Mouse (Mus musculus) forebrain, embryonic 14.5 days (tissue): Measurements from ENCODE around the gene Maz. TPM values are rescaled to one million over a fixed set of nuclear protein-coding genes. Genes with fewer than 3 reads are reported as not detected.

Source experiments
- ATAC-seq: fragments of 200-750 bp; cut with Nextera tagmentation; 2 replicates; pipeline ENCODE4 v1.8.0; 2017; ENCODE audit warnings: mild to moderate bottlenecking, moderate library complexity
- DNase-seq: peaks from one replicate; pipeline ENCODE4 v3.0.0-alpha.2; 2015; ENCODE audit warnings: low spot score
- H3K27ac ChIP-seq: fragments of 300-500 bp; sonication (generic); 2 replicates; pipeline ENCODE4 v1.5.1; 2014; ENCODE audit warnings: low read depth, mild to moderate bottlenecking, control low read depth, low read length, moderate library complexity
- H3K27me3 ChIP-seq: fragments of 300-500 bp; sonication (generic); replicated peaks from 2 replicates; pipeline ENCODE4 v1.6.1; 2014; ENCODE audit warnings: low read length, control low read depth, mixed read lengths; ENCODE audit not compliant: control insufficient read depth, insufficient read depth
- H3K36me3 ChIP-seq: fragments of 300-500 bp; sonication (generic); 2 replicates; pipeline ENCODE4 v1.6.1; 2014; ENCODE audit warnings: low read length, control low read depth; ENCODE audit not compliant: control insufficient read depth, insufficient read depth
- H3K4me1 ChIP-seq: fragments of 300-500 bp; sonication (generic); 2 replicates; pipeline ENCODE4 v1.6.1; 2014; ENCODE audit warnings: antibody characterized with exemption, low read length, control low read depth; ENCODE audit not compliant: control insufficient read depth, insufficient read depth
- H3K4me2 ChIP-seq: fragments of 300-500 bp; sonication (generic); 2 replicates; pipeline ENCODE4 v1.6.1; 2014; ENCODE audit warnings: mild to moderate bottlenecking, control low read depth, low read length
- H3K4me3 ChIP-seq: fragments of 300-500 bp; sonication (generic); 2 replicates; pipeline ENCODE4 v1.5.1; 2014; ENCODE audit warnings: low read depth, low read length, control low read depth
- H3K9ac ChIP-seq: fragments of 300-500 bp; sonication (generic); 2 replicates; pipeline ENCODE4 v1.6.1; 2014; ENCODE audit warnings: mild to moderate bottlenecking, low read length, control low read depth, moderate library complexity
- H3K9me3 ChIP-seq: fragments of 300-500 bp; sonication (generic); replicated peaks from 2 replicates; pipeline ENCODE4 v1.6.1; 2016; ENCODE audit warnings: low read length, control low read depth, mixed read lengths; ENCODE audit not compliant: control insufficient read depth
- WGBS: fragments of 180-500 bp; shearing (Covaris S2); extraction: QIAGEN DNeasy Blood & Tissue Kit; methylation state at CpG from one replicate; pipeline ENCODE4 v1.1.7; 2014; 5-methylcytosine and 5-hydroxymethylcytosine counted together
- polyA plus RNA-seq: library from polyadenylated mRNA; unstranded; fragments of >200 nt; fragmentation: Nextera tagmentation; extraction: Ambion mirVana; gene quantifications from 2 replicates; pipeline ENCODE4 v1.2.1, GENCODE M21; 2014

Maz gene
- polyA plus RNA-seq, 1 experiment from 2014 or later = 54.1 TPM

- Histone ChIP-seq H3K4me3 (no peak overlapping the region), H3K4me2 (no peak overlapping the region), H3K9ac (no peak overlapping the region), H3K36me3 (no peaks in the 10 kb centered on the region), H3K27me3 (no peaks in the 10 kb centered on the region), H3K27ac (no peak overlapping the region), H3K9me3 (no peaks in the 10 kb centered on the region), H3K4me1 (no peaks in the 10 kb centered on the region)
- 83% methylated on average over 4 of the region's 4 CpGs for WGBS
- no peak for ATAC-seq
- no peak for DNase-seq
Measured at GRCm38 (mm10) chr7:127004122-127004875, 22.5 kb downstream of the Maz start.

- Histone ChIP-seq H3K4me2 (no peak overlapping the region), H3K4me1 (no peaks in the 10 kb centered on the region), H3K4me3 (no peak overlapping the region), H3K27me3 (no peaks in the 10 kb centered on the region), H3K9me3 (no peaks in the 10 kb centered on the region), H3K36me3 (no peaks in the 10 kb centered on the region), H3K27ac (no peak overlapping the region), H3K9ac (no peak overlapping the region)
- DNase-seq (no peak), ATAC-seq (no peak)
- WGBS = 91% methylated on average over 5 of the region's 5 CpGs
Measured at GRCm38 (mm10) chr7:127003620-127004019, 23.2 kb downstream of the Maz start.

GRCm38 (mm10) chr7:126999568-126999967 lies 27.3 kb downstream of the Maz start:
- no peaks in the 10 kb centered on the region for H3K4me1 ChIP-seq
- H3K27ac ChIP-seq = no peak overlapping the region
- H3K36me3 ChIP-seq = no peaks in the 10 kb centered on the region
- no peaks in the 10 kb centered on the region for H3K27me3 ChIP-seq
- ATAC-seq (no peak), DNase-seq (no peak)
- H3K4me3 ChIP-seq = no peak overlapping the region
- no peak overlapping the region for H3K4me2 ChIP-seq
- H3K9me3 ChIP-seq = no peaks in the 10 kb centered on the region
- 89% methylated on average over 10 of the region's 10 CpGs for WGBS
- no peak overlapping the region for H3K9ac ChIP-seq

- no peak overlapping the region for H3K4me2 ChIP-seq
- no peaks in the 10 kb centered on the region for H3K9me3 ChIP-seq
- H3K4me3 ChIP-seq = no peak overlapping the region
- no peak overlapping the region for H3K27ac ChIP-seq
- H3K9ac ChIP-seq = no peak overlapping the region
- H3K36me3 ChIP-seq = no peaks in the 10 kb centered on the region
- no peaks in the 10 kb centered on the region for H3K27me3 ChIP-seq
- DNase-seq (no peak), ATAC-seq (no peak)
- no peaks in the 10 kb centered on the region for H3K4me1 ChIP-seq
- WGBS = 80% methylated on average over 4 of the region's 4 CpGs
Measured at GRCm38 (mm10) chr7:126996449-126996848, 30.4 kb downstream of the Maz start.

GRCm38 (mm10) chr7:126988816-126989215 lies 38.0 kb downstream of the Maz start:
- ATAC-seq (no peak), DNase-seq (no peak)
- no peaks in the 10 kb centered on the region for H3K36me3 ChIP-seq
- H3K27me3 ChIP-seq = no peaks in the 10 kb centered on the region
- H3K4me3 ChIP-seq = no peak overlapping the region
- H3K4me1 ChIP-seq = no peaks in the 10 kb centered on the region
- WGBS = 65% methylated on average over 8 of the region's 8 CpGs
- no peaks in the 10 kb centered on the region for H3K9me3 ChIP-seq
- no peak overlapping the region for H3K4me2 ChIP-seq
- no peak overlapping the region for H3K9ac ChIP-seq
- no peak overlapping the region for H3K27ac ChIP-seq

- Histone ChIP-seq H3K36me3 (no peaks in the 10 kb centered on the region), H3K4me2 (no peak overlapping the region), H3K9ac (no peak overlapping the region), H3K9me3 (no peaks in the 10 kb centered on the region), H3K4me1 (no peaks in the 10 kb centered on the region), H3K27ac (no peak overlapping the region), H3K4me3 (no peak overlapping the region), H3K27me3 (no peaks in the 10 kb centered on the region)
- DNase-seq = peak; percentile 13
- ATAC-seq = no peak
- WGBS = 42% methylated on average over 9 of the region's 9 CpGs
Measured at GRCm38 (mm10) chr7:126986319-126986718, 40.5 kb downstream of the Maz start.

- peaks cover 8% of the 10 kb centered on the region for H3K36me3 ChIP-seq
- H3K27me3 ChIP-seq = no peaks in the 10 kb centered on the region
- no peak overlapping the region for H3K27ac ChIP-seq
- WGBS = 66% methylated on average over 10 of the region's 10 CpGs
- H3K4me3 ChIP-seq = no peak overlapping the region
- ATAC-seq (no peak), DNase-seq (no peak)
- no peaks in the 10 kb centered on the region for H3K4me1 ChIP-seq
- H3K4me2 ChIP-seq = no peak overlapping the region
- H3K9ac ChIP-seq = no peak overlapping the region
- H3K9me3 ChIP-seq = no peaks in the 10 kb centered on the region
Measured at GRCm38 (mm10) chr7:126984667-126985444, 42.0 kb downstream of the Maz start.

- H3K27me3 ChIP-seq = no peaks in the 10 kb centered on the region
- H3K9me3 ChIP-seq = no peaks in the 10 kb centered on the region
- no peak overlapping the region for H3K9ac ChIP-seq
- 88% methylated on average over 7 of the region's 7 CpGs for WGBS
- no peak overlapping the region for H3K4me2 ChIP-seq
- H3K4me3 ChIP-seq = no peak overlapping the region
- no peaks in the 10 kb centered on the region for H3K4me1 ChIP-seq
- ATAC-seq (no peak), DNase-seq (no peak)
- no peak overlapping the region for H3K27ac ChIP-seq
- peaks cover 25% of the 10 kb centered on the region for H3K36me3 ChIP-seq
Measured at GRCm38 (mm10) chr7:126983113-126983512, 43.7 kb downstream of the Maz start.

GRCm38 (mm10) chr7:126982054-126982453 lies 44.8 kb downstream of the Maz start:
- Histone ChIP-seq H3K4me3 (no peak overlapping the region), H3K27me3 (no peaks in the 10 kb centered on the region), H3K4me1 (peaks cover 2% of the 10 kb centered on the region; the same call in 1 of the 2 replicates), H3K27ac (no peak overlapping the region), H3K9me3 (no peaks in the 10 kb centered on the region), H3K36me3 (peaks cover 28% of the 10 kb centered on the region), H3K9ac (no peak overlapping the region), H3K4me2 (no peak overlapping the region)
- DNase-seq = no peak
- ATAC-seq = no peak
- WGBS = 93% methylated on average over 4 of the region's 4 CpGs
